Mouse (Mus musculus): ENCODE results near the gene Nckap1l.
A peak's percentile ranks its signal among the peaks of the same experiment; 100 is the strongest.

DNA sequence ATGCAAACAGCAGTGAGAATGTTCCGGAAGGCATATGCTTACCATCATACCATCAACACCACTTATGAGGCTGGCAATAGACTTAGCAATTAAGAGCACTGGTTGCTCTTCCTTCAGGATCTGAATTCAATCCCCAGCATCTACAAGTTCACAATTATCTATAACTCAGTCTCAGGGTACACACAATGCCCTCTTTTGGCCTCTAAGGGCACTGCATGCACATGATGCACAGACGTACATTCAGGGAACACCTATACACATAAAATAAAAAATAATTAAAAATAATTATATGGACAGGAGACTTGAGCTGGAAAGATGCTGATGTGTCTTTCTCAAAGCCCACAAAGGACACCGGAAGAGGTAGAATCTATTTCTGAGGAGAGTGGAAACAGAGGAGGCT lies 94.4 kb downstream of the Nckap1l start:
- TF ChIP-seq POLR2A (IDR thresholded peaks at IDR 0.05; ENCODE audit: borderline replicate concordance, extremely low read depth, insufficient read depth, insufficient read length, poor library complexity, severe bottlenecking) (no peak), CTCF (IDR thresholded peaks at IDR 0.05; ENCODE audit: borderline replicate concordance, extremely low read depth, insufficient read depth, insufficient read length) (peak; percentile 22; the same call in 1 of the 2 replicates)

Measured in brain, embryonic 14.5 days (tissue).